Mouse (Mus musculus) inflammation-experienced regulatory T-cells, adult 6 months (primary cell): Measurements from ENCODE around the gene Cypt14. TPM values are rescaled to one million over a fixed set of nuclear protein-coding genes. Genes with fewer than 3 reads are reported as not detected.
"Not testable (repeated sequence)": the region's sequence is repeated elsewhere in the genome, so short reads cannot be mapped to it uniquely, and the experiment has no call there.

Experiments
- ATAC-seq: one replicate; pipeline ENCODE4 v1.8.0; 2017
- polyA plus RNA-seq, 3 experiments: library from polyadenylated mRNA; unstranded; fragments of 100-300 nt; shearing (Covaris generic); gene quantifications; one replicate each; pipeline ENCODE4 v1.2.1; 2017

Gene Cypt14
- not detected for polyA plus RNA-seq

GRCm38 (mm10) chrX:39863504-39863903 lies at the start of gene Cypt14:
TSS of gene Cypt14 (minus strand) at chrX:39863604.
- ATAC-seq = not testable (repeated sequence)
